Mouse (Mus musculus) c-Kit-positive CD71-positive TER-119-positive erythroid progenitor cells, embryonic 14.5 days (primary cell): ENCODE measurements at regions not wholly inside any gene's neighbourhood (a gene's known extent, or its start where the extent isn't known, plus 50 kb on each side); places are given as distances from the start of the nearest gene placed in this dataset.

Experiments used
- DNase-seq: peaks from one replicate; pipeline ENCODE4 v3.0.0-alpha.2; 2013; ENCODE audit warnings: low spot score

- no peak for DNase-seq
Observed at GRCm38 (mm10) chr16:39102151-39102550, 209.7 kb downstream of the Igsf11 start.

DNA sequence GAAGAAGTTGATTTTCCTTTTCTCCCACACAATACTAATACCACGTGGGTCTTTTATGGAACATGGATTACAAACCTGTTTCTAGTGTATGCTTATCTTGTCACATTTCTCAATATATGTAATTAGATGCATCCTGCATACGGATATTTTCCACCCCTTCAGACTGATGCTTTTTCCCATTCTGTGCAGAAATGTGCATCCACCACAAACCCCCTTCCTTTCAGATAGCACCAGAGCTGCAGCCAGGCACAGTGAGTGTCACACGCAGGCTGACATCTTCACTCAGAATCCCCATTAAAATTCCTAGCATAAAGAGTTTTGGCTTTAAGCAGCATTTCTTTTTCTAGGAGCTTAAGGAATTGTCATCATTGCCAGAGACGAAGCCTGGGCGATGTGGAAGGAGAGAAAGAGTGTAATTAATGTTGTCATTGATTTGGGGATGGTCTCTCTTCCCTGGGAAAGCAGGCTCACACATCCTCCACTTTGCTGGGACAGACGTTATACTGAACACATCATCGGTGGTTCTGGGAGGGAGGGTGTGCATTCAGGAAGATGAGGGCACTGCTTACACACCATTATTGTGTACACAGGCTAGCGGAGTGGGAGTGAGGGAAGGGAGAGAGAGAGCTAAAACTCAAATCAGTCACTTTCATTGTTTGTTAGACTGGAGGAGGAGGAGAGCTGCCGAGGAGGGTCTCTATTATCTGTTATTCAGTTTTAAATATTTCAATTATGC, 211.1 kb downstream of the Igsf11 start:
- no peak for DNase-seq

GRCm38 (mm10) chr16:39109383-39110033, 217.0 kb downstream of the Igsf11 start:
- DNase-seq, result peak; percentile 9

GRCm38 (mm10) chr16:39110089-39110488, 217.6 kb downstream of the Igsf11 start:
- DNase-seq, result no peak

DNA sequence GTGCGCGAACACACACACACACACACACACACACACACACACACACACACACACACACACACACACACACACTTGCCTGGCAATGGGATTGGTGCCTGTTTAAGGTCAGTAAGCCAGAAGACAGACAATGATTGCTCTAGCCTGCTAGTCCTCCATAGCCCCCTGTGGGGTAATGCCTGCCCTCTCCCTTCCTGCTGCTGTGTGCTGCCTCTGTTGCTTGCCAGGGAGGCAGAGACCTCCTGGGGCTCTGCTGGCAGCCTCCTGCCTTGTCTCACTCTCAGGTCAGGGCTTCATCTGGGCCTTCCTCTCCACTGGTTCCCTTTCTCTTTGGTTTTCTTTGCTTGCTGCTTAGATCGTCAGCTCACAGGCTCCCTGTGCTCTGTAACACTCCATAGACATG, 225.6 kb downstream of the Igsf11 start:
- DNase-seq, result no peak

GRCm38 (mm10) chr16:39119811-39120210, 227.3 kb downstream of the Igsf11 start:
- no peak for DNase-seq

GRCm38 (mm10) chr16:39123445-39123952, 231.0 kb downstream of the Igsf11 start:
- no peak for DNase-seq

- DNase-seq, result no peak
Observed at GRCm38 (mm10) chr16:39132459-39132858, 240.0 kb downstream of the Igsf11 start.

GRCm38 (mm10) chr16:39135777-39136176, 243.3 kb downstream of the Igsf11 start:
- DNase-seq, result no peak

DNA sequence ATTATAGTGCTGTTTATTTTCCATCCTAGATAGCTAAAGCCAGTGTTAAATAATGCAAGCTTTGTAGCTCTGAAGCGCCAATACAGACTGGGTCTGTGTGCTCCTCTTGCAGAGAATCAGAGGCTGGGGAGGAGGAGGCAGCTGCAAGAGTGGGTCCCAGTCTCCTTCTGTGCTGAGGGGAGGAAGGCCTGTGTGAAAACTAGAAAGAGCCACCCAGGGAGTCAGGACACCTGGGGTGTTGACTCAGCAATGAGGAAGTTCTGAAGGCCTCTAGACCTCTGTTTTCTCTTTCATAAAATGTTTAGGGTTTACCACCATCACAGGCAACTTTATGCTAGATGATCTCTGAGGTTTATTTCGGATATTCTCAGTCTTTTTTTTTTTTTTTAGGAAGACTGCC, 254.7 kb downstream of the Igsf11 start:
- no peak for DNase-seq

- DNase-seq, result no peak
Observed at GRCm38 (mm10) chr16:39151325-39152318, 259.2 kb downstream of the Igsf11 start.

DNA sequence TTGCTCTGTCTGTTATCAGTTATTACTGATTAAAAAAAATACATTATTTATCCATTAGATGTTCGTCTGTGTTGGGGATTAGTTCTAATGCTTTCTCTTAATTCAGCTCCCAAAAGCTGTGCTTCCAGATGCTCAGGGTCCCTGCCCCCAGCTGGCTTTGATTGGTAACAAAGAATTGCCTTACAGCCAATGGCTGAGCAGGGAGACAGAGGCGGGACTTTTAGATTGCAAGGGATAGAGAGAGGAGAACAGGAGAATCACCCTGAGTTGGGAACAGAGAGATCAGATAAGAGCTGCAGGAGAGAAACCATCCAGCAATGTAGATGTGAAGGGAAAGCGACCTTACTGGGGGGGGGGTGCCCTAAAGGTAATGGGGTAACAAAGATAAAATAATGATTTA, 266.4 kb downstream of the Igsf11 start:
- DNase-seq, result no peak

DNA sequence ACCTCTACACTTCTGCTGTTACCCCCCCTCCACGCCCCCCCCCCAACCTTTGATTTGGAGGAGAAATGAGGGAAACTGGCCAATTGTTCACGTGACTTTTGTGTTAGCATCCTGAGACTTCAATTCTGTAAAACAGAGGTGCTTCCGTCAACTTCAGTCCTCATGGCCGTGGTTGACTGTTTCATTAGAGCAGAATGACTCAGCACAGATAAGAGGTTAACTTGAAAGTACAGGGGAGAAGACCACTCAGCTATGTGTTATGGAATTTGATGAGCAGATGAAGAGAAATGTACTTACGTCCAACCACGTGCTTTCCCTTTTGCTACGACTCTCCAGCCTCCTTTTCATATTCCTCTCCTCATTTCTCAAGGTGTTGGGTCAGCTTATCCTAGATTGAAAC, 267.3 kb downstream of the Igsf11 start:
- no peak for DNase-seq

DNA sequence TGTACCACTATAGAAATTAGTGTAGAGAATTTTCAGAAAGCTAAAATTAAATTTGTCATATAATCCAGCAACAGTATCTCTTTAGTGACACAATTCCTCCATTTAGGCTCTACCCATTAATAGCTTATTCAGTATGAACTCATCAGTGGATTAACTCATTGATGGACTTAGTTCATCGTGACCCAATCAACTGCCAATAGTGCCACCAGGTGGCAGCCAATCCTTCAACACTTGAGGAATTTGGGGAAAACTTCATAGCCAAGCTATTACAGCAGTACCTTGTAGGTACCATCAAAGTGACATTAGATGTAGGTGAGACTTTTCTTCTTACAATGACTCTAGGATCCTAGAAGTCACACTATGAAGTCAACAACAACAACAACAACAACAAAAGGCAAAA, 270.2 kb downstream of the Igsf11 start:
- no peak for DNase-seq

GRCm38 (mm10) chr16:39191861-39192260, 299.4 kb downstream of the Igsf11 start:
- no peak for DNase-seq

DNA sequence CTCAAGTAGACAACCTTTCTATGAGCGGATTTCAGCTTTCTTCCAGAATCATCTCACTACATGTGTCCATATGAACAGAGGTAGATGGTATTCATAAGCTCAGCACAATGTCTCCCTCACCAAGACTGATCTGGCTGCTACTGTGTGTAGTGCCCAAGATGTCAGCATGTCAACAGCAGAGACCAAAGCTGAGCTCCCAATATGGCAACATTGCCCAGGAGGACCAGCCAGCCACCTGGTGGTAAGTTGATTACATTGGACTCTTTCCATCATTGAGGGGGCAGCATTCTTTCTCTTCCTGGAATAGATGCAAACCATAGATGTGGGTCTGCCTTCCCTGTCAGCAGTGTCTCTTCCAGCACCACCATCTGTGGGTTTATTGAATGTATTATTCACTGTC, 303.0 kb downstream of the Igsf11 start:
- no peak for DNase-seq

DNA sequence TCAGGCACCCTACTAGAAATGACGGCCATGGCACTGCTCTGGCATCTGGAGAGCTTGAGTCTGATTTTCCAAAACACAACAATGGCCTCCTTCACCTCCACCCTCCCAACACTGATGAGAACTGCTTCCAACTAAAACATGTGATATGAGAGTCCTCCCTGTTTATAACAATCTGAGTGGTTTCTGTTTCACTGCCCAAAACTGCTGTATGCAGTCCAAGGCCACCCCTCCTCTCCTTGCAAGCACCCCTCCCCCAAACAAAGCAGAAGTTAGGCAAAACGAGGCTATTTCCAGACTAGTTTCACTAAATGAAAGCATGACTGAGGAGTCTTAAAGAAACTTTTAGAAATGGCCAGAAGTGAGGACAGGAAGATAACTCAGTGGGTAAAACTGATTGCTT, 304.4 kb downstream of the Igsf11 start:
- no peak for DNase-seq

DNA sequence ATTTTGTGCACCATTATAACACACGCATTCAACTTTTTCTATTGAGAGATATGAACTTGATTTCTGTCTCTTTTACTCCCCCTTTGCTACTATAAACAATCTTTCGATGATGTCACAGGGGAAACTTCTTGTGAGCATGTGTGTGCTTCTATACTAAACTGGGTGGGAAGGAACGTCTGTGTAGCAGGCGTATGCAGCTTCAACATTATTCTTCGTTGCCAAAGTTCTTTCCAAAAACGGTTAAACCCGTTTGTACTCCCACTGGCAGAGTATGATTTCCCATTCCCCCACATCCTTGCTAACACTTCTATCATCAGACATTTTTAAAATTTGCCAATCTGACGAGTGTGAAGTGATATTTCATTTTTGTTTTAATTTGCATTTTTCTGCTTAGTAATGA, 331.1 kb downstream of the Igsf11 start:
- DNase-seq, result no peak

- DNase-seq, result no peak
Observed at GRCm38 (mm10) chr16:39229501-39229900, 337.0 kb downstream of the Igsf11 start.

DNA sequence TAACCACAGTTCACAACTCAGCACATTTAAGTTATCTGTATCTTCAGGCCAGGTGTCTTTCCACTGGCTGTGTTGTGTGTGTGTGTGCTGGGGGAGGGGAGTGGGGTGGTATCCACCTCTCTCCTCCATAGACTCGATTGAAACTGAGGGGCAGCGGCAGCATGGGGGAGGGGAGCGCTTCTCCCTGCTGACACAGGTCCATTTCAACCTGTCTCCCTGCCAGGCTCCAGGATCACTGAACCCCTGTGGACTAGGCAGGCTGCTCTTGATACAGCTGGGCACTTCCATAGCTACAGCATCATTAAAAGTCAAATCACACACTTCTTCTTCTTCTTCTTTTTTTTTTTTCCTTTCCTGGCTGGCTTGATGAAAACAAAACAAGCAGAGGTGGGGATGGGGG, 338.0 kb downstream of the Igsf11 start:
- no peak for DNase-seq

DNA sequence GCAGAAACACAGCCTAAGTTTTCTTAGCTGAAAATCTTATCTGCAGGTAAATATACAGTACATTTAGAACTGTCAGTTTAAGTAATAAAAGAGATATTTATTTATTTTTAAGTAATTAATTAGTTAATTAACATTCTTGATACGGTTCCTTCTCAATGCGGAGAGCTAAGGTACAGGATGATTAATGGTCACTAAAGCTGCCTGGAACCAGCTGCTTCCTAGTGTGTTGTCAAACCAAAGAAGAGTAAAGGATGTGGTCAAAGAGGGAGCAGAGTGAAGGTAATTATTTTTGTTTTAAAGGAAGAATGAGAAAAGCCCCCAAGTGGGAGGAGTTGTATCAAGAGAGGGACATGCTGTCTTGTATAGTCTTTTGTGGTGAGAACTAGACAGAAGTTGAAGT, 341.8 kb downstream of the Igsf11 start:
- DNase-seq, result no peak

- no peak for DNase-seq
Observed at GRCm38 (mm10) chr16:39273490-39273889, 381.0 kb downstream of the Igsf11 start.
